Mouse (Mus musculus) midbrain, embryonic 14.5 days (tissue): ENCODE measurements around the gene Brd1. TPM values are rescaled to one million over a fixed set of nuclear protein-coding genes. Genes with fewer than 3 reads are reported as not detected.
"Not testable (repeated sequence)": the region's sequence is repeated elsewhere in the genome, so short reads cannot be mapped to it uniquely, and the experiment has no call there.

Source experiments
- ATAC-seq: fragments of 200-750 bp; cut with Nextera tagmentation; 2 replicates; pipeline ENCODE4 v1.8.0; 2017; ENCODE audit warnings: moderate number of reproducible peaks, moderate library complexity; ENCODE audit not compliant: low FRiP score, low TSS enrichment
- DNase-seq: peaks from one replicate; pipeline ENCODE4 v3.0.0-alpha.2; 2015
- H3K27ac ChIP-seq: fragments of 300-500 bp; sonication (generic); replicated peaks from 2 replicates; pipeline ENCODE4 v1.5.1; 2014; ENCODE audit warnings: mild to moderate bottlenecking, low read depth, low read length, moderate library complexity
- H3K27me3 ChIP-seq: fragments of 300-500 bp; sonication (generic); 2 replicates; pipeline ENCODE4 v1.6.1; 2014; ENCODE audit warnings: low read length, control low read depth, mixed read lengths; ENCODE audit not compliant: control insufficient read depth, insufficient read depth
- H3K36me3 ChIP-seq: fragments of 300-500 bp; sonication (generic); 2 replicates; pipeline ENCODE4 v1.6.1; 2014; ENCODE audit warnings: low read length, control low read depth; ENCODE audit not compliant: control insufficient read depth, insufficient read depth
- H3K4me1 ChIP-seq: fragments of 300-500 bp; sonication (generic); 2 replicates; pipeline ENCODE4 v1.6.1; 2014; ENCODE audit warnings: mild to moderate bottlenecking, antibody characterized with exemption, low read length, control low read depth; ENCODE audit not compliant: control insufficient read depth, insufficient read depth
- H3K4me2 ChIP-seq: fragments of 300-500 bp; sonication (generic); 2 replicates; pipeline ENCODE4 v1.6.1; 2014; ENCODE audit warnings: mild to moderate bottlenecking, low read length, moderate library complexity
- H3K4me3 ChIP-seq: fragments of 300-500 bp; sonication (generic); replicated peaks from 2 replicates; pipeline ENCODE4 v1.5.1; 2014; ENCODE audit warnings: low read depth, low read length
- H3K9ac ChIP-seq: fragments of 300-500 bp; sonication (generic); replicated peaks from 2 replicates; pipeline ENCODE4 v1.6.1; 2014; ENCODE audit warnings: mild to moderate bottlenecking, low read length, moderate library complexity
- H3K9me3 ChIP-seq: fragments of 300-500 bp; sonication (generic); 2 replicates; pipeline ENCODE4 v1.6.1; 2016; ENCODE audit warnings: low read length, control low read depth, mixed read lengths; ENCODE audit not compliant: control insufficient read depth
- WGBS: fragments of 180-500 bp; shearing (Covaris S2); extraction: QIAGEN DNeasy Blood & Tissue Kit; methylation state at CpG from one replicate; pipeline ENCODE4 v1.1.7; 2014; 5-methylcytosine and 5-hydroxymethylcytosine counted together
- polyA plus RNA-seq: library from polyadenylated mRNA; unstranded; fragments of >200 nt; fragmentation: Nextera tagmentation; extraction: Ambion mirVana; gene quantifications from 2 replicates; pipeline ENCODE4 v1.2.1, GENCODE M21; 2014

Brd1 gene
- polyA plus RNA-seq, 1 experiment from 2014 or later, result 30.5 TPM

DNA sequence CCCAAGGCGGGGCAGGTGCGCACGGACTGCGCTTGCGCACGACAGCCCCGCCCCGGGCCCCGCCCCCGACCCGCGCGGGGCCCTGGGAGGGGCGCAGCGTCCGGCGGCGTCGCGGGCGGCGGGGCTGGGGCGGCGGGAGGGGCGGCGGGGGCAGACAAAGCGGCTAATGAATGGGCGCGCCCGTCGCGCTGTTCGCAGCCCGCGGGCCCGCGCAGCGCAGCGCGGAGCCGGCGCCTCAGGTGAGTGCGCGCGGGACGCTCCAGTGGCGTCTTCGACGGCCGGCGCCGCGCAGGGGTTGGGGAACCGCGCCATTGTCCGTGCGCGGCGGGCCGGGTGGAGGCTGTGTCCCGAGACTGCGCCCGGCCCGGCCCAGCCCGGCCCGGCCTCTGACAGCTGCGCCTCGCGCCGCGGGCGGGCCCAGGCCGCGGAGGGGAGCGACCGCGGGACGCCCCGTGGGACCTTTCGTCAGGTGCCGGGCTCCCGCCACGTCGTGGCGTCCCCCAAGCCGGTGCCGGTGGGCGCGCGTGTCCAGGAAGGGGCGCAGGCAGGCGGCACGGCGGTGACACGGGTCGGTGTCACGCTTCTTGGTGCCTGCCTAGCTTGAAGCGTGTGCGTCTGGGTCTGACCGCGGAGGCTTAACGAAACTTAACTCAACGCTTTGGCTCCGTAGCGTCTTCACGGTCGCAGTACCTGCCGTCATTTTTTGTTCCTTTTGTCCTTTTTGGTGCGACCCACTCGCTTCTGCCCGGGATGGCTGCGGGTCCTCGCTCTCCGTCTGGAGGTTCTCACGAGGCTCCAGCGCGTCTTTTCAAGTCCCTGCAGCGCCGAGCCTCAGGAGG, 17.8 kb upstream of the Brd1 start, which contains the start of gene Zbed4:
Gene Zbed4, plus strand, starts transcription at position 97 of the 839 bp plus-strand sequence.
- Histone ChIP-seq H3K27me3 (no peaks in the 10 kb centered on the region), H3K4me2 (peak within 1 kb of the TSS; percentile 85), H3K27ac (peak within 1 kb of the TSS; percentile 92), H3K36me3 (peaks cover 12% of the 10 kb centered on the region), H3K4me1 (peaks cover 20% of the 10 kb centered on the region), H3K9me3 (no peaks in the 10 kb centered on the region), H3K9ac (peak within 1 kb of the TSS; percentile 89), H3K4me3 (peak within 1 kb of the TSS; percentile 82)
- under 1% methylated on average over 106 of the region's 119 CpGs for WGBS
- ATAC-seq (no peak; the same call in 1 of the 2 replicates), DNase-seq (peak; percentile 73)

DNA sequence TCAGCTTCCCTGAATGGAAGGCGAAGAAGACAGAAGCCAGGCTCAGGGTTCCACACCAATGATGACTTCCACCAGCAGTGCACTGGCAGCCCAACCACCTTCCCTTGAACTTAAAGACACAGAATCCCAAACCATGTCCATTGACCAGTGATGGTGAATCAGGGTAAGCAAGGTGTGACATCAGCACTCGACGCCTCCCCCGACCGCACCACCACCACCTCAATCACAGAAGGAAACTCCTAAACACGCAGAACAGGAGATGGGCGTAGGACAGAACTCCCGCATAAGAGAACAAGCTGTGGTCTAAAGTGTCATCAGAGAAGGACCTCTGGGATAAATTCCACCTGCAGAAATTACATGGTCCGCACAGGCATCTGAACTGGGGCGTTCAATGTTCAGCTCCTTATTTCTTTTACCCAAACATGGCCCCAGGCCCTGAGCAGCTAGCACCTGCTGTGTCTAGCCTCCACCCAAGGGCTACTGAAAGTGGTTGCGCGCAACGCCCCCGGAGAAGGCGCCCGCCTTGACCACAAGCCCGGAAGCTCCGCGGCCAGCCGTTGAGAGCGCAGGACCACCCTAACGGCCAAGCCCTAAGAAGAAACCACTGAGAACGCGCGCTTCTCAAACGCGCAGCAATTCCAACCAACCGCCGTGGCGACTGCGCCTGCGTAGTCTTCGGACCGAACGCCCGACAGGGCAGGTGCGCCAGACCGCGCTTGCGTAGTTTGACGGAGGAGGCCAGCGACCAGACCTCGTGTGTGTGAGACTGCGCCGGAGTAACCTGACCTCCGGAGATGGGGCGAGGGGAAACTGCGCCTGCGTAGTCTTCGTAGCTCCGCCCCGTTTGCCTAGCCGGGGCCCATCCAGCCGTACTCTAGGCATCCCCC, 16.9 kb upstream of the Brd1 start:
- H3K36me3 ChIP-seq, result peaks cover 6% of the 10 kb centered on the region
- H3K4me2 ChIP-seq, result peak overlapping the region; percentile 85
- peak overlapping the region; percentile 65 for H3K9ac ChIP-seq
- no peaks in the 10 kb centered on the region for H3K9me3 ChIP-seq
- H3K4me1 ChIP-seq, result peaks cover 20% of the 10 kb centered on the region
- DNase-seq (peak; percentile 100), ATAC-seq (peak; percentile 97)
- 7% methylated on average over 54 of the region's 54 CpGs for WGBS
- peak overlapping the region; percentile 82 for H3K4me3 ChIP-seq
- H3K27me3 ChIP-seq, result no peaks in the 10 kb centered on the region
- peak overlapping the region; percentile 88 for H3K27ac ChIP-seq

DNA sequence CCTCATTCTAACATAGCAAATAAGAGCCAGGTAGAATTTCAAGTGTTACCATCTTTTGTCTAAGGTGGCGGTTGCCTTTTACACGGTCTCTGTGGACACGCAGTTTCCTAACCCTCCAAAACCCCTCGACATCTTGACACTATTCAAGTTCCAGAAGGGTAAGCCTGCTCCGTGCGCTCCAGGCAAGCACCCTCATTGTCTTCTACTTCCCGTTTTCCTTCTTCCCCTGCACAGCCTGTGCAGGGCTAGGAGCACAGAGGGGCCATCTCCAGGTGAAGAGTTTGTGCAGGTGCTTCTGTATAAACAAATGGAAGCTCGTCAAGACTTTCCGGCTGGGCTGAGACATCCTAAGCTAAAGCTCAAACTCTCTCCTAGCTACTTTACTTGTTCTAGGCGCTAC, 16.0 kb upstream of the Brd1 start:
- DNase-seq (no peak), ATAC-seq (no peak)
- Histone ChIP-seq H3K4me3 (no peak overlapping the region), H3K36me3 (peaks cover 3% of the 10 kb centered on the region), H3K9ac (no peak overlapping the region), H3K9me3 (no peaks in the 10 kb centered on the region), H3K27ac (no peak overlapping the region), H3K27me3 (no peaks in the 10 kb centered on the region), H3K4me1 (peaks cover 20% of the 10 kb centered on the region), H3K4me2 (peak overlapping the region; percentile 85; the same call in 1 of the 2 replicates)
- WGBS, result 96% methylated on average over 10 of the region's 10 CpGs

DNA sequence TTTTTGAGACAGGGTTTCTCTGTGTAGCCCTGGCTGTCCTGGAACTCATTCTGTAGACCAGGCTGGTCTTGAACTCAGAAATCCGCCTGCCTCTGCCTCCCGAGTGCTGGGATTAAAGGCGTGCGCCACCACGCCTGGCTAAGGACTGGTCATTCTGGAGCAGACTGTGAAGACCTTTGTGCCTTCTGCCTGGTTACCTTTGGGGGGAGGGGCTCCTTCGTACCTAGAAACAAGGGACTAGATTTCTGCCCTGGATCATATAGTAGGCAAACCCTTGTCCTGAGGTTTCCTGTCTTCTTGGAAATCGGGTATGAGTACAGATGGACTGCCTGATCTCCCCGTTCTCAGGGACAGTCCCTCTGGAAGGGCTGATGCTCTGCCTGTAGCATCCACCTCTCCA, 15.6 kb upstream of the Brd1 start:
- H3K4me3 ChIP-seq, H3K27ac ChIP-seq, H3K27me3 ChIP-seq, H3K4me2 ChIP-seq, ATAC-seq, H3K9ac ChIP-seq, DNase-seq, H3K36me3 ChIP-seq, H3K9me3 ChIP-seq: not testable (repeated sequence)
- 92% methylated on average over 8 of the region's 8 CpGs for WGBS
- peaks cover 20% of the 10 kb centered on the region for H3K4me1 ChIP-seq

DNA sequence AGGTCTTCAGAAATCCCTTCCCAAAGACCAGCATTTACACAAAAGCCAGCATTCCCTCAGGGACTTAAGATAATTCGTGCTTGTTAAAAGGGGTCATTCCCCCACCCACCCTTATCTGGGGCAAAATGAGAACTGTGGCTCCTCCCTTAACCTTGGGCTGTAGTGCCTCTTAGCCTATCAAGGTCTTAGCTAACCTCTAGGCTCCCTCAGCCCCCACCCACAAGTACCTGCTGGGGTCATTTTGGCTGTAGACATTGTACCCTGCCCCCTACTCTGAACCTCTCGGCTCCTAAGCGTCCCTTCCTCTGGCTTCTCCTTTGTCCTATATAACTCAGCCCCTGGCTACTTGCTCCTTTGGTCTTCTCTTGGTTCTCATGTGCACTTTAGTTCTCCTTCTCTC, 11.9 kb upstream of the Brd1 start:
- Histone ChIP-seq H3K4me3 (no peak overlapping the region), H3K27me3 (no peaks in the 10 kb centered on the region), H3K4me1 (peaks cover 5% of the 10 kb centered on the region), H3K36me3 (no peaks in the 10 kb centered on the region), H3K4me2 (no peak overlapping the region), H3K27ac (no peak overlapping the region), H3K9me3 (no peaks in the 10 kb centered on the region), H3K9ac (no peak overlapping the region)
- DNase-seq (no peak), ATAC-seq (no peak)
- 46% methylated on average over 3 of the region's 3 CpGs for WGBS

DNA sequence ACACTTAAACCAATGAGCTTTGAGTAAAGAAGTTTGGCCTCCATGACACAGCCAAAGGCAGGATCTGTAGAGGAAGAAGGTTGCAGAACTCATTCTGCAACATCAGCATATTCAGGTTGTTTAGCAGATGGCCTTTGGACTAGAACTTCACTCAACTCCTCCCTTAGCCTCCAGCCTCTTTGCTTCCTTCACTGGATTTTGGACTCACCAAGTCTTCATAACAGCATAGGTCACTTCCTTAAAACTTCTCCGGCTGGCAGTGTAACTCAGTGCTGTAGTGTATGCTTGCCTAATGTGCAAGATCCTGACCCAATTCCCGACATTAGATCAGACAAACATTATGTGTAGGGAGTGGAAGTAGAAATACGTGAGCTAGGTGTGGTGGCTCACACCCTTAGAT, 11.3 kb upstream of the Brd1 start:
- DNase-seq (no peak), ATAC-seq (no peak)
- no peaks in the 10 kb centered on the region for H3K27me3 ChIP-seq
- H3K4me2 ChIP-seq, result no peak overlapping the region
- WGBS, result 89% methylated on average over 3 of the region's 3 CpGs
- no peak overlapping the region for H3K27ac ChIP-seq
- no peaks in the 10 kb centered on the region for H3K36me3 ChIP-seq
- no peaks in the 10 kb centered on the region for H3K9me3 ChIP-seq
- no peak overlapping the region for H3K4me3 ChIP-seq
- no peaks in the 10 kb centered on the region for H3K4me1 ChIP-seq
- H3K9ac ChIP-seq, result no peak overlapping the region

DNA sequence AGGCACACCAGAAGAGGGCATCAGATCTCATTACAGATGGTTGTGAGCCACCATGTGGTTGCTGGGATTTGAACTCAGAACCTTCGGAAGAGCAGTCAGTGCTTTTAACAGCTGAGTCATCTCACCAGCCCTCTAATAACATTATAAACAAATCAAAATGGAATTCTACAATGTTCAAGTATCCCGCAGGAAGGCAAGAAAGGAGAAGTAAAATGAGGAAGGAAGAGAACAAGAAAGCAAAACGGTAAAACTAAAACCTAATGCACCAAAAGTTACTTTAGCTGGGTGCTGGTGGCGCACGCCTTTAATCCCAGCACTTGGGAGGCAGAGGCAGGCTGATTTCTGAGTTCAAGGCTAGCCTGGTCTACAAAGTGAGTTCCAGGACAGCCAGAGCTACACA, 9.3 kb upstream of the Brd1 start:
- not testable (repeated sequence) for H3K9me3 ChIP-seq, H3K36me3 ChIP-seq, H3K27ac ChIP-seq, DNase-seq, H3K9ac ChIP-seq, H3K4me3 ChIP-seq, H3K27me3 ChIP-seq, H3K4me1 ChIP-seq, H3K4me2 ChIP-seq, ATAC-seq
- WGBS, result 93% methylated on average over 5 of the region's 5 CpGs

DNA sequence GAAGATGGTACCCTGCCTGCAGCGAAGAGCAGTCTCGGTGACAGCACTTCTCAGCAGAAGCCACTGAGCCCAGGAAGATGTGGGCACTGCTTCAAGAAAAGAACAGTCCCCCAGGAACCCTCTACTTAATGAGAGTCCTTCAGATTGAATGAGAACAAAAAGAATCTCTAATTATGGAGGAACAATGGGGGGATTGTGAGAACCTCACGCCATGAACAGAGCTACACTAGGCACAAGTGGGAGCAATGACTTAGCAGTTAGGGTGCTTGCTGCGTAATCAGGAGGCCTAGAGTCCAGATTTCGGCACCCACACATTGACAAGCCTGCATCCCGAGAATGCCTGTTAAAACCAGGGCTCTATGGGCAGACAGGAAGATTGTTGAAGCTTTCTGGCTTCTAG, 7.3 kb upstream of the Brd1 start:
- no peak overlapping the region for H3K9ac ChIP-seq
- no peaks in the 10 kb centered on the region for H3K9me3 ChIP-seq
- no peak for DNase-seq
- H3K4me1 ChIP-seq, result no peaks in the 10 kb centered on the region
- WGBS, result 55% methylated on average over 6 of the region's 6 CpGs
- H3K27ac ChIP-seq, result no peak overlapping the region
- no peak overlapping the region for H3K4me2 ChIP-seq
- ATAC-seq, result no peak
- H3K36me3 ChIP-seq, result no peaks in the 10 kb centered on the region
- H3K4me3 ChIP-seq, result no peak overlapping the region
- H3K27me3 ChIP-seq, result no peaks in the 10 kb centered on the region
